Comparison of ENCODE assay signal across 17 mouse cellular contexts in the genomic region with DNA sequence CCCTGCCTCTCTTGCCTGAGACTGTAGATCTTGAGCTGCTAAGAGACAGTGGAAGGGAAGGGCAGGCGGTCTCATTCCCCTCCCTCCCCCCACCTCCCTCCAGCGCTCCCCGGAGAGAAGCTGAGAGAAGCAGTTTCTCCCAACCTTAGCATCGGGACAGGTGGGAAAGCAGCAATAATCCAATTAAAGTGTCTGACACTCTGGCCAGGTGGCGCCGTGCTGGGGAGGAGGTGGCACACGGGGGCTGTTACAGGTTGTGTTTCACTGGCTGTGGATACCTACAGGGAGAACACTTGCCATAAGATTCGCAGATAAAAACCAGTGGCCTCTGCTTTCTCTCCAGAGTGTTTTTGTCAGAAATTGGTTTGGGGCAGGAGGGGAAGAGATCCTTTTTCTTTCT.
A peak's percentile ranks its signal among the peaks of the same experiment; 100 is the strongest.
DNase-seq lines count a peak whose midpoint lies in the region; ATAC-seq and TF ChIP-seq lines count a peak whose summit lies in the region.
"Had no signal": no experiment of that assay in that cellular context is flagged by ENCODE, and none has a peak within 500 bp of the region (broad histone marks: within the 10 kb centered on the region; RNA-seq: fewer than 3 reads in every experiment).

No protein-coding gene starts in this region.

- H3K4me1 ChIP-seq in kidney, embryonic 14.5 days (ENCODE audit: control insufficient read depth, insufficient read depth, low read length): no peaks in the 10 kb centered on the region
- no peaks in the 10 kb centered on the region for H3K4me1 ChIP-seq in lung, postnatal 0 days (ENCODE audit: insufficient read depth, low read depth, low read length)
- H3K4me1 ChIP-seq in embryonic facial prominence, embryonic 15.5 days: 0 out of 2 replicates have a peak, but pooled peaks cover 10% of the 10 kb centered on the region
- H3K4me1 ChIP-seq: heart, embryonic 15.5 days; liver, embryonic 12.5 days; stomach, embryonic 15.5 days had no signal

- ATAC-seq in kidney, embryonic 14.5 days (ENCODE audit: low FRiP score, low TSS enrichment): no peak
- ATAC-seq in lung, postnatal 0 days: no peak
- 0 out of 2 replicates have a peak, but pooled peaks have one; percentile 54 for ATAC-seq in embryonic facial prominence, embryonic 15.5 days (ENCODE audit: insufficient number of reproducible peaks, low FRiP score, low TSS enrichment, low read depth)
- ATAC-seq: forebrain, embryonic 16.5 days; liver, embryonic 12.5 days had no signal

- no peaks in the 10 kb centered on the region for H3K9me3 ChIP-seq in kidney, embryonic 14.5 days (ENCODE audit: control insufficient read depth, low read length)
- H3K9me3 ChIP-seq in lung, postnatal 0 days (ENCODE audit: low read length): no peaks in the 10 kb centered on the region
- H3K9me3 ChIP-seq in embryonic facial prominence, embryonic 15.5 days (replicated peaks): no peaks in the 10 kb centered on the region
- H3K9me3 ChIP-seq: heart, embryonic 15.5 days; hindbrain, embryonic 15.5 days; liver, embryonic 12.5 days; midbrain, embryonic 12.5 days; stomach, embryonic 15.5 days had no signal

- 0 out of 2 replicates have a peak overlapping the region, but pooled peaks have one; percentile 4 for H3K4me2 ChIP-seq in kidney, embryonic 14.5 days (replicated peaks; ENCODE audit: low read depth, low read length)
- H3K4me2 ChIP-seq in lung, postnatal 0 days (replicated peaks; ENCODE audit: low read depth, low read length): peak overlapping the region; percentile 40
- H3K4me2 ChIP-seq in embryonic facial prominence, embryonic 15.5 days (replicated peaks): peak overlapping the region; percentile 0; the same call in 1 of the 2 replicates
- H3K4me2 ChIP-seq: heart, embryonic 15.5 days; hindbrain, embryonic 15.5 days; liver, embryonic 12.5 days; midbrain, embryonic 12.5 days; stomach, embryonic 15.5 days had no signal

- no peak overlapping the region for H3K27ac ChIP-seq in kidney, embryonic 14.5 days (ENCODE audit: low read depth, low read length)
- no peak overlapping the region for H3K27ac ChIP-seq in lung, postnatal 0 days (ENCODE audit: low read length)
- H3K27ac ChIP-seq in embryonic facial prominence, embryonic 15.5 days (replicated peaks): no peak overlapping the region
- H3K27ac ChIP-seq: heart, embryonic 15.5 days; hindbrain, embryonic 15.5 days; liver, embryonic 12.5 days; midbrain, embryonic 12.5 days; stomach, embryonic 15.5 days had no signal

- H3K4me3 ChIP-seq in kidney, embryonic 14.5 days (ENCODE audit: low read length): no peak overlapping the region
- no peak overlapping the region for H3K4me3 ChIP-seq in lung, postnatal 0 days (ENCODE audit: low read depth, low read length)
- no peak overlapping the region for H3K4me3 ChIP-seq in embryonic facial prominence, embryonic 15.5 days (replicated peaks)
- H3K4me3 ChIP-seq: heart, embryonic 15.5 days; hindbrain, embryonic 15.5 days; liver, embryonic 12.5 days; midbrain, embryonic 12.5 days; stomach, embryonic 15.5 days had no signal

- TF ChIP-seq EP300 in lung, postnatal 0 days (IDR thresholded peaks at IDR 0.05): no peak

- WGBS in kidney, embryonic 14.5 days: 5% methylated on average over 8 of the region's 8 CpGs
- WGBS in lung, postnatal 0 days: 5% methylated on average over 8 of the region's 8 CpGs
- 6% methylated on average over 8 of the region's 8 CpGs for WGBS in embryonic facial prominence, embryonic 15.5 days

- 0 out of 2 replicates have a peak, but pooled peaks cover 4% of the 10 kb centered on the region for H3K27me3 ChIP-seq in kidney, embryonic 14.5 days (ENCODE audit: control insufficient read depth, insufficient read depth, low read length)
- no peaks in the 10 kb centered on the region for H3K27me3 ChIP-seq in lung, postnatal 0 days (replicated peaks; ENCODE audit: insufficient read depth, low read length)
- 0 out of 2 replicates have a peak, but pooled peaks cover 8% of the 10 kb centered on the region for H3K27me3 ChIP-seq in embryonic facial prominence, embryonic 15.5 days
- H3K27me3 ChIP-seq: hindbrain, embryonic 15.5 days; stomach, embryonic 15.5 days had no signal

- DNase-seq in cerebellum, postnatal 25 days: peak; percentile 9 to 10
- no peak for DNase-seq in cerebellum, adult 11 months
- no peak for DNase-seq in kidney, postnatal 25 days
- no peak for DNase-seq in lung, postnatal 0 days (ENCODE audit: low spot score)
- DNase-seq in lung, adult 18-20 months: no peak
- DNase-seq in layer of hippocampus, adult 8-10 months (ENCODE audit: low spot score in 2 of 2): no peak
- DNase-seq: kidney, adult 18-20 months; lung, postnatal 4 days; right cerebral cortex, postnatal 14 days had no signal

- H3K9ac ChIP-seq in kidney, embryonic 14.5 days (ENCODE audit: low read depth, low read length): no peak overlapping the region
- H3K9ac ChIP-seq in lung, postnatal 0 days (replicated peaks; ENCODE audit: low read depth): no peak overlapping the region
- H3K9ac ChIP-seq in embryonic facial prominence, embryonic 15.5 days: no peak overlapping the region
- H3K9ac ChIP-seq: heart, embryonic 15.5 days; hindbrain, embryonic 15.5 days; liver, embryonic 12.5 days; midbrain, embryonic 12.5 days; stomach, embryonic 15.5 days had no signal

- TF ChIP-seq CTCF in lung, postnatal 0 days (IDR thresholded peaks at IDR 0.05): no peak

- H3K36me3 ChIP-seq in kidney, embryonic 14.5 days (ENCODE audit: control insufficient read depth, insufficient read depth, low read length): no peaks in the 10 kb centered on the region
- no peaks in the 10 kb centered on the region for H3K36me3 ChIP-seq in lung, postnatal 0 days (ENCODE audit: insufficient read depth, low read length)
- no peaks in the 10 kb centered on the region for H3K36me3 ChIP-seq in embryonic facial prominence, embryonic 15.5 days
- H3K36me3 ChIP-seq: heart, embryonic 15.5 days; hindbrain, embryonic 15.5 days; liver, embryonic 12.5 days; midbrain, embryonic 12.5 days; stomach, embryonic 15.5 days had no signal

Comparison
In these comparisons a context has a peak if more than half of its experiments do, and no peak if none do; other contexts are left out.
1. DNase-seq: peak in cerebellum, postnatal 25 days (2 of 2); none in cerebellum, adult 11 months (single experiment), kidney, postnatal 25 days (0 of 2), lung, postnatal 0 days (single experiment), lung, adult 18-20 months (0 of 2) and layer of hippocampus, adult 8-10 months (0 of 2).
2. Peak in every context shown above with its lines, with median percentiles within 50 percentile points of each other: H3K4me2 ChIP-seq.